Mouse (Mus musculus): ENCODE data around the gene Ldlrad3.

DNA sequence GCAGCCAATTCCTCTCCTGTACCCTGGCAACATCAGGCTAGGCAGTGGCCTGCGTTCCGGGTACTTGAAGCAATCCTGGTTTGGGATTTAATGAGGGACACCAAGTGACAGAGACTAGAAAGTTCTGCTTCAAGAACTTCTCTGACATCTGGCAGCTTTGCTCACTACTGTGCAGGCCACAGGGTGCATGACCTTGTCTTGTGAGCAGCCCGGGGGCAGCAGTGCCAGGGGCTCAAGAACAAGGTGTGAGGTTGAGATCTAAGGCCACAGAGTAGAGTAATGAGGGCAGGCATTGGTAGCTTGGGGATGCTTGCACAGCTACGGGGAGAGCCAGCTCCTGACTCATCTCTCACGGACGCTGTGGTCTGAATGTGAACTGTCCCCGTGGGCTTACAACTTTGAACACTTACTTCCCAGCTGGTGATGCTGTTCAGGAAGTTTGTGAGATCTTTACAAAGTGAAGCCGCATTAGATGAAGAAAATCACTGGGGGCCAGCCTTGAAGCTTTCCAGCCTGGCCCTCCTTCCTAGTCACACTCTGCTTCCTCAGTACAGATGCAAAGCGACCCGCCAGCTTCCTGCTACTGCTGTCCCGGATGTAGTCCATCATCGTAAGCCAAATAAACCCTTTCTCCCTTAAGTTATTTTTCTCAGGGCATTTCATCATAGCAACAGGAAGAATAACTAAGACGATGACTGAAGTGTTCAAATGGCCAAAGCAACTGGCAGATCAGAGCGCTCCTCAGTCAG is 86.3 kb downstream of the Ldlrad3 start:
- TF ChIP-seq CTCF (IDR thresholded peaks at IDR 0.05; ENCODE audit: control insufficient read depth, insufficient read depth, low read length): no peak
- no peak for TF ChIP-seq POLR2A (IDR thresholded peaks at IDR 0.05; ENCODE audit: borderline replicate concordance, control insufficient read depth, low read depth, low read length)

Data from bone marrow, adult 2 months (tissue).